Mouse (Mus musculus) heart, embryonic 14.5 days (tissue): ENCODE results near the gene Cfap161. TPM values are rescaled to one million over a fixed set of nuclear protein-coding genes. Genes with fewer than 3 reads are reported as not detected.

Experiments
- ATAC-seq: fragments of 200-750 bp; cut with Nextera tagmentation; 2 replicates; pipeline ENCODE4 v1.8.0; 2017; ENCODE audit warnings: low read depth, moderate TSS enrichment; ENCODE audit not compliant: insufficient number of reproducible peaks, insufficient read depth, low FRiP score
- H3K27ac ChIP-seq, 2 experiments: fragments of 200-500 bp in 1 of 2; fragments of 300-500 bp in 1 of 2; sonication (generic) in 1 of 2; replicated peaks in 1 of 2; 2 replicates each; pipeline ENCODE4 v1.5.1; 2012 to 2014; ENCODE audit warnings: low read depth in 2 of 2, low read length in 2 of 2, control low read depth in 1 of 2, mild to moderate bottlenecking in 1 of 2, mixed read lengths in 1 of 2; ENCODE audit not compliant: control insufficient read depth in 1 of 2, insufficient read depth in 1 of 2
- H3K27me3 ChIP-seq: fragments of 300-500 bp; sonication (generic); 2 replicates; pipeline ENCODE4 v1.6.1; 2014; ENCODE audit warnings: mild to moderate bottlenecking, low read length, control low read depth; ENCODE audit not compliant: control insufficient read depth, insufficient read depth
- H3K36me3 ChIP-seq: fragments of 300-500 bp; sonication (generic); 2 replicates; pipeline ENCODE4 v1.6.1; 2014; ENCODE audit warnings: mild to moderate bottlenecking, control low read depth, low read length, mixed read lengths; ENCODE audit not compliant: control insufficient read depth, insufficient read depth
- H3K4me1 ChIP-seq, 2 experiments: fragments of 200-500 bp in 1 of 2; fragments of 300-500 bp in 1 of 2; sonication (generic) in 1 of 2; 2 replicates each; pipeline ENCODE4 v1.6.1; 2012 to 2014; ENCODE audit warnings: low read length in 2 of 2, control low read depth in 1 of 2, mixed read lengths in 1 of 2; ENCODE audit not compliant: control insufficient read depth in 2 of 2, insufficient read depth in 2 of 2
- H3K4me2 ChIP-seq: fragments of 300-500 bp; sonication (generic); 2 replicates; pipeline ENCODE4 v1.6.1; 2014; ENCODE audit warnings: mild to moderate bottlenecking, low read length
- H3K4me3 ChIP-seq, 2 experiments: fragments of 200-500 bp in 1 of 2; fragments of 300-500 bp in 1 of 2; sonication (generic) in 1 of 2; 2 replicates each; pipeline ENCODE4 v1.5.1; 2012 to 2014; ENCODE audit warnings: low read length in 2 of 2, mild to moderate bottlenecking in 2 of 2, control low read depth in 1 of 2, low read depth in 1 of 2, moderate library complexity in 1 of 2; ENCODE audit not compliant: control insufficient read depth in 1 of 2, insufficient read depth in 1 of 2
- H3K9ac ChIP-seq: fragments of 300-500 bp; sonication (generic); 2 replicates; pipeline ENCODE4 v1.6.1; 2014; ENCODE audit warnings: mild to moderate bottlenecking, low read length
- H3K9me3 ChIP-seq: fragments of 300-500 bp; sonication (generic); 2 replicates; pipeline ENCODE4 v1.6.1; 2016; ENCODE audit warnings: low read length, control low read depth; ENCODE audit not compliant: control insufficient read depth
- WGBS: fragments of 180-500 bp; shearing (Covaris S2); extraction: QIAGEN DNeasy Blood & Tissue Kit; methylation state at CpG from one replicate; pipeline ENCODE4 v1.1.7; 2014; 5-methylcytosine and 5-hydroxymethylcytosine counted together
- polyA plus RNA-seq: library from polyadenylated mRNA; unstranded; fragments of >200 nt; fragmentation: Nextera tagmentation; extraction: Ambion mirVana; gene quantifications from 2 replicates; pipeline ENCODE4 v1.2.1, GENCODE M21; 2014

Cfap161 gene
- polyA plus RNA-seq, 1 experiment from 2014 or later = 3.3 TPM

DNA sequence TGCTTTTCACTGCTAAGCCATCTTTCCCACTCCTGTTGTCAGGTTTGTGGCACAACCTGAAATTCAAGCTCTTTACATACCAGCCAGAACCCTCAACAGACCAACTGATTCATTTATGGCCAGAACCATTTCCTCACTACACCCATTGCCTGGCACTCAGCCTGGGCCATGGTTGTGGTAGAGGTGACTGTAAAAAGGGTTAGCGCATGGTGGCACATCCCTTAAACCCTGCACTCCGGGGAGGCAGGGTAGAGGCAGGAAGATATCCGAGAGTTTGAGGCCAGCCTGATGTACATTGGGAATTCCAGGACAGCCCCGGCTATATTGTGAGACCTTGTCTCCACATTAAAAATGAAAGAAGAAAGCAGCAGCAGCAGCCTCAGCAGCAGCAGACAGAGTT, 16.8 kb upstream of the Cfap161 start:
- WGBS = 96% methylated on average over 4 of the region's 4 CpGs
- Histone ChIP-seq H3K4me1 (peaks cover 27 to 35% of the 10 kb centered on the region in 2 experiments), H3K9me3 (no peaks in the 10 kb centered on the region), H3K27me3 (no peaks in the 10 kb centered on the region), H3K4me2 (no peak overlapping the region), H3K9ac (no peak overlapping the region), H3K27ac (no peak overlapping the region; a peak in 1 of 4 replicates), H3K4me3 (no peak overlapping the region), H3K36me3 (no peaks in the 10 kb centered on the region)
- no peak for ATAC-seq

DNA sequence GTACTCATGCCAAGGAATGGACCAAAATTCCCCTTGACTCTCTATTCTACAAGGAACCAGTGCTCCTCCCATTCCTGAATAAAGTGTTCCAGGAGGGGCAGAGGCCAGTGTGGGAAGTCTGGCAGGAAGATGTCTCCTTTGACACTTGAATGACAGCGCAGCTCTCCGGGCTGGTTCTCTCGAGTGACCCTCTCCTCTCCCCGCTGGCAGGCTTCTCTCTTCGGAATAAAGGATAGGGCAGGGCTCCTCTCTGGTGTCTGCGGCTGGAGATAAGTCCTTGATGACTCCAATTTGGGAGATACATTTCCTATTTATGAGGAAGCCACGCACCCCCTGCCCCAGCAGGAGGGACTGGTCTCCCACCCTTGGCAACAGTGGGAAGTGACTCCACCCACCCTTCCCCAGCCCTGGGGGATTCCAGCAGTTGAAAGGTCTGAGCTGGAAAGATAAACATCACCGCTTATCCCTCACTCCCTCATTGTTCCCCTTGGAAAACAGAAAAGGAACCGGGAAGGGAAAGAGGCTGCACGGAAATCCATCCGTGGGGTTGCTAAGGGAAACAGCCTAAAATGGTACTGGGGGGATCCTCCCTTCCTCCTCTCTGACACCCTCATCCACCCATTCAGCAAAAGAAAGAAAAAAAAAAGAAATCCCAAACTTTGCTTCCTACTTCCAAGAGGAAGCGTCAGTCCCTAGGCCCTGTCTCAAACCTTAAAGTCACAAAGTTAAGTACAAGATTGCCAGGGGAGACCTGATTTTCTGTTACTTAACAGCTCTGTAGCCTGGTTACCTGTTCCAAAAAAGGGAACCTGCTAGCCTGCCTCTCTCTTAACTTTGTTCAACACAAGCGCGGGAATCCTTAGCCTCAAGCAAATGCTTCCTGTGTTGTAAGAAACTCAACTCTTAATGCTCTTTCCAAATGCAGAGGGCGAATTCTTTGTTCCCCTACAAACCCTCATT, 15.7 kb upstream of the Cfap161 start:
- Histone ChIP-seq H3K36me3 (no peaks in the 10 kb centered on the region), H3K4me1 (peaks cover 27 to 35% of the 10 kb centered on the region in 2 experiments), H3K4me3 (no peak overlapping the region), H3K9ac (no peak overlapping the region), H3K4me2 (peak overlapping the region; percentile 34; the same call in 1 of the 2 replicates), H3K27me3 (no peaks in the 10 kb centered on the region), H3K27ac (peak overlapping the region; percentile 32 to 38; a peak in 3 of 4 replicates), H3K9me3 (no peaks in the 10 kb centered on the region)
- WGBS = 24% methylated on average over 15 of the region's 15 CpGs
- ATAC-seq = peak; percentile 58

DNA sequence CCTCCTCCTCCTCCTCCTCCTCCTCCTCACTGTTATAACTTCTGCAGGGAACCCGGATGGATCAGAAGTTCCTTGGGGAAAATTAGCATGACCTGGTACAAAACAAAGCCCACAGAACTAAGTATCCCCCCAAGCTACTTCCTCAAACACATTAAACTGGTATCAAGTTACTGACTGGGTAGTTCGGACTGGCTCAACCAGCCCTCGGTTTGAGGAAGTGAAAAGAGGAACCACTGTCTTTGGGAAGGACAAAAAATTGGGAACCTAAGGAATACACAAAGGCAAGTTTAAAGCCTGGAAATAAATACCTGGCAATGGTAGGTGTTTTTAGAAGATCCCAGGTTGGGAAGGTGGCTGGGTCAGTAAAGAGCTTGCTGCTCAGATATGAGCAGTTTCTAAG, 15.0 kb upstream of the Cfap161 start:
- Histone ChIP-seq H3K4me1 (peaks cover 27 to 35% of the 10 kb centered on the region in 2 experiments), H3K4me2 (peak overlapping the region; percentile 34; the same call in 1 of the 2 replicates)

DNA sequence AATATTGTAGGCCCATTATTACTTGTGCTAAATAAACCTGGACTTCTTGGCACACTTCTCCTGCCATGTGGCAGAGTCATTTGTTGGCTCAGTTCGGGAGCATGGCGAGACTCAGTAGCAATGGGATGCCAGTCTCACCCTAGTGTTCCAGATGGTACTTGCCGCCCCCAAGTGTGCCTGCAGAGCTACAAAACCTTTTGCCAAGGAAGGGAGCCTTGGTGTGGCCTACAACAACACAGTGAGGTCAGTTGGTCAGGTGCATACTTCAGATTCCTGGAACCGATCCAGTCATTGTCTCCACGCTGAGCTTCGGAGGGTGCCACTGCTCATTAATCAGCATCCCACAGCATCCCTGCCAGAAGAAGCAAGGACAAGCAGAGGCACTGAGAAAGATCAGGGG, 14.4 kb upstream of the Cfap161 start:
- Histone ChIP-seq H3K4me1 (peaks cover 22 to 28% of the 10 kb centered on the region in 2 experiments), H3K36me3 (no peaks in the 10 kb centered on the region), H3K4me3 (no peak overlapping the region), H3K27ac (peak overlapping the region in 1 of 2 experiments; percentile 31; a peak in 1 of 4 replicates), H3K4me2 (no peak overlapping the region), H3K27me3 (no peaks in the 10 kb centered on the region), H3K9me3 (no peaks in the 10 kb centered on the region), H3K9ac (no peak overlapping the region)
- ATAC-seq = peak; percentile 41; the same call in 1 of the 2 replicates
- 39% methylated on average over 6 of the region's 6 CpGs for WGBS

More for the DNA sequence above, 15.0 kb upstream of the Cfap161 start:
- Histone ChIP-seq H3K4me3 (no peak overlapping the region), H3K9ac (no peak overlapping the region), H3K36me3 (no peaks in the 10 kb centered on the region), H3K27me3 (no peaks in the 10 kb centered on the region), H3K9me3 (no peaks in the 10 kb centered on the region), H3K27ac (peak overlapping the region; percentile 32 to 39; a peak in 2 of 4 replicates)
- WGBS = 30% methylated on average over 3 of the region's 3 CpGs
- no peak for ATAC-seq

DNA sequence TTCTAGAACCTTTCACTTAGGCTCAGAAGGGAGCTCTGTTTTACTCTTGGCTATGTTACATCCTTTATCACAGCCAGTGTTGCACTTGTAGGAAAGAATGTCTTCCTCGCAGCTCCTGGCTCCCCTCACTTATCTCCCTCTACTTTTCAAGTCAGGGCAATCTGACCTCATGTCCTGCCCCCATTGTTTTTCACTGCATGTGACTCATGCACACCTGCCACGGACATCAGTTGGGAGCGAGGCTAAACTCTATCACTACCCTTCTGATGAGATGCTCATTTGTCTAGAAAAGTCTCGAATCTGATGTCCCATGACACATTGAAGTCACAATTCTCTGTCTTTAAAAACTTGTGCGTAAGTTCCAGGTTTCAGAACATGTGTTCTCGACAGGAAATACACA, 12.3 kb upstream of the Cfap161 start:
- ATAC-seq = no peak

DNA sequence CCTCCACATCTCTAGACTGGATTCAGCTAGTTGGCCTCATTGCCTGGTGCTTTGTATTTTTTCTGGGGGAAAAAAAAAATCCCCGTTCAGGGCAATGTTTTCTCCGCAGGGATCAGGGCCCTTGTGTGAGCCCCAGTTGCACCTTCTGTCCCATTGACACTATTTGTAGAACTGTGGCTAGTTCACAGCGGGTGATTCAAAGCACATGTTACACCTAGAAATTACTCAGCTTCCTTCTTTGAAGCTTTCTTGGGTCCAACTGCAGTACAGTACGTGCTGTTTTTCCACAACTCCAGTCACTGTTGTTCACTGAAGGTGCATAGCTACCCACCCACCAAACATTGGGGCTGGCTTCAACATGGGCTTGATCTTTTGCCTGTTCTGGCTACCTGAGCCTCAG, 9.1 kb upstream of the Cfap161 start:
- H3K9me3 ChIP-seq = no peaks in the 10 kb centered on the region
- H3K27ac ChIP-seq = no peak overlapping the region
- no peak overlapping the region for H3K4me3 ChIP-seq
- no peaks in the 10 kb centered on the region for H3K36me3 ChIP-seq
- H3K27me3 ChIP-seq = no peaks in the 10 kb centered on the region
- no peak overlapping the region for H3K9ac ChIP-seq
- WGBS = 68% methylated on average over 4 of the region's 4 CpGs
- no peak overlapping the region for H3K4me2 ChIP-seq
- no peak for ATAC-seq
- H3K4me1 ChIP-seq = peaks cover 8 to 11% of the 10 kb centered on the region in 2 experiments

More for the DNA sequence above, 12.3 kb upstream of the Cfap161 start:
- no peak overlapping the region for H3K9ac ChIP-seq
- no peak overlapping the region for H3K4me3 ChIP-seq
- no peak overlapping the region for H3K27ac ChIP-seq
- no peaks in the 10 kb centered on the region for H3K36me3 ChIP-seq
- H3K4me2 ChIP-seq = no peak overlapping the region
- WGBS = 37% methylated on average over 6 of the region's 6 CpGs
- no peaks in the 10 kb centered on the region for H3K27me3 ChIP-seq
- H3K4me1 ChIP-seq = peaks cover 11 to 13% of the 10 kb centered on the region in 2 experiments; a peak in 3 of 4 replicates
- H3K9me3 ChIP-seq = no peaks in the 10 kb centered on the region

DNA sequence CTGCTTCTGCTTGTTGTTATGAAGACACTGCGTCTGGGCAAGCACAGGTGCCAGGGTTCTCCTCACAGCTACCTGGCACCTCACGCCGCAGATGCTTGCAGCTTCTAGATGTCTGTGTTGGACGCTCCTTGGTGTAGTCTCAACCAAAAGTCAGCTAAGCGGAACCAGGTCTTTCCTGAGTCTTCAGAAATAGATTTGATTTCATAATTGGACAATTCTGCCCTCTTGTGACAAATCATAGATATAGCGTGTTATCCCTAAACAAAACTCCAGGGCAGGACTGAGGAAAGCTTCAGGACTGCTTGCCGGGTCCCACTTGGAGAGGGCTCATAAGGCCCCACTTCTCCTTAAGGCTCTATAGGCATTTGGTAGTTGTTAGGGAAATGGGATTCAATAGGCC, 7.8 kb upstream of the Cfap161 start:
- WGBS = 64% methylated on average over 7 of the region's 7 CpGs
- Histone ChIP-seq H3K36me3 (no peaks in the 10 kb centered on the region), H3K4me2 (no peak overlapping the region), H3K4me1 (peaks cover 8 to 11% of the 10 kb centered on the region in 2 experiments), H3K9me3 (no peaks in the 10 kb centered on the region), H3K9ac (no peak overlapping the region), H3K4me3 (no peak overlapping the region), H3K27ac (no peak overlapping the region), H3K27me3 (no peaks in the 10 kb centered on the region)
- no peak for ATAC-seq
